ENCODE assay signal across 8 mouse cellular contexts in the genomic region with DNA sequence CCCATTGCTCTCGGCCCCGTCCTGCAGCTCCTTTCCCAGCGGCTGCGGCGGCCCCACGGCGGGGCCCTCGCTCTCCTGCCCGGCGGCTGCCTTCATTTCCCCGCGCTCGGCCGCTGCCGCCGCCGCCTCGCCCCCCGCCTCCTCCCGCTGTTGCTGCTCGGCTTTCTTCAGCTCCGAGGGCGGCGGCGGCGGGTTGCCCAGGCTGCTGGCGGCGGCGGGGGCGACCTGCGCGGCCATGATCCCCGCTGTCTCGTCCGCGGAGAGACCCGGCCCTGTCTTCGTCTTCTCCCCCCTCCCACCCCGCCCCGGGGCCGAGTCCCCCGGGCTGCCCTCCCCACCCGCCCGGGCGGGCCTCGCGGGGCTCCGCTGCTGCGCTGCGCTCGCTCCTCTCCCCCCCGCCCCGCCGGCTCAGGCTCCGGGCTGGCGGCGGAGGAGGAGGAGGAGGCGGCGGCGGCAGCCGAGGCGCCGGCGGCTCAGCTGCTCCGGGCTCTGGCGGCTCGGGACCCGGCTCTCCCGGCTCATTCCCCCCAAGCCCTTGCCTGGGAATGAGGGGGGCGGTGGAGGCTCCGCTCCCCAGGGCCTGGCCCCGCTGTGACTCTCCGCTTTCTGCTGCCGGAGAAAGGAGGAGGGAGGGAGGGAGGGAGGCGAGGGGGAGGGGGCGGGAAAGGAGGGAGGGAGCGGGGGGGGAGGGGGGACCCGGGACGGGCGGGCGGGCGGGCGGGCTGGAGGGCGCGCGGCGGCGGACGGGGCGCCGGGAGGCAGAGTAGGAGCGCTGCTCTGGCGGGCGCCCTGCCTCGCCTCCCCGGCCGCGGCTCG. TPM values are rescaled to one million over a fixed set of nuclear protein-coding genes. Genes with fewer than 3 reads are reported as not detected.
DNase-seq lines count a peak whose midpoint lies in the region; ATAC-seq lines count a peak whose summit lies in the region.

No protein-coding gene starts in this region.

- H3K27me3 ChIP-seq in embryonic facial prominence, embryonic 15.5 days: no peaks in the 10 kb centered on the region
- no peaks in the 10 kb centered on the region for H3K27me3 ChIP-seq in heart, embryonic 15.5 days

- H3K4me1 ChIP-seq in embryonic facial prominence, embryonic 15.5 days: peaks cover 42% of the 10 kb centered on the region
- peaks cover 44% of the 10 kb centered on the region for H3K4me1 ChIP-seq in heart, embryonic 15.5 days (replicated peaks)

- peak; percentile 49 to 62 for DNase-seq in B cell, adult 2 months
- peak; percentile 79 to 81 for DNase-seq in adrenal gland, postnatal 36 days
- peak; percentile 66 to 87 for DNase-seq in kidney, postnatal 25 days
- peak; percentile 65 to 73 for DNase-seq in lung, adult 18-20 months
- peak; percentile 78 for DNase-seq in retina, embryonic 14.5 days (ENCODE audit: low spot score)
- DNase-seq in thymus, postnatal 25 days: peak; percentile 80

- WGBS in embryonic facial prominence, embryonic 15.5 days: under 1% methylated on average over 52 of the region's 99 CpGs
- WGBS in heart, embryonic 15.5 days: 1% methylated on average over 47 of the region's 99 CpGs

- peaks cover 8% of the 10 kb centered on the region; the same call in 1 of the 2 replicates for H3K36me3 ChIP-seq in embryonic facial prominence, embryonic 15.5 days
- H3K36me3 ChIP-seq in heart, embryonic 15.5 days: peaks cover 6% of the 10 kb centered on the region; the same call in 1 of the 2 replicates

- H3K4me2 ChIP-seq in embryonic facial prominence, embryonic 15.5 days (replicated peaks): peak overlapping the region; percentile 91
- peak overlapping the region; percentile 90 for H3K4me2 ChIP-seq in heart, embryonic 15.5 days

- ATAC-seq in embryonic facial prominence, embryonic 15.5 days (ENCODE audit: insufficient number of reproducible peaks, low FRiP score, low TSS enrichment, low read depth): peak; percentile 55
- ATAC-seq in heart, embryonic 15.5 days (replicated peaks; ENCODE audit: insufficient number of reproducible peaks, insufficient read depth, low FRiP score, low read depth): peak; percentile 45

- H3K27ac ChIP-seq in embryonic facial prominence, embryonic 15.5 days (replicated peaks): peak overlapping the region; percentile 100
- peak overlapping the region; percentile 100 for H3K27ac ChIP-seq in heart, embryonic 15.5 days

- no peaks in the 10 kb centered on the region for H3K9me3 ChIP-seq in embryonic facial prominence, embryonic 15.5 days (replicated peaks)
- H3K9me3 ChIP-seq in heart, embryonic 15.5 days (replicated peaks): no peaks in the 10 kb centered on the region

- H3K9ac ChIP-seq in embryonic facial prominence, embryonic 15.5 days: peak overlapping the region; percentile 100
- peak overlapping the region; percentile 100 for H3K9ac ChIP-seq in heart, embryonic 15.5 days

- H3K4me3 ChIP-seq in embryonic facial prominence, embryonic 15.5 days (replicated peaks): peak overlapping the region; percentile 96
- peak overlapping the region; percentile 91 for H3K4me3 ChIP-seq in heart, embryonic 15.5 days

RNA-seq across cellular contexts. Expression of gene Arid1a, which starts 3.0 kb away (rescaled TPM):
- 10 to 100 TPM; 51.8 to 54.7 TPM for total RNA-seq in adrenal gland, postnatal 36 days (2021)
- 26.8 and 29.2 TPM in 2 replicates for polyA plus RNA-seq in embryonic facial prominence, embryonic 15.5 days (2015; fragmentation: Nextera tagmentation; extraction: Ambion mirVana)
- 16.5 and 20.4 TPM in 2 replicates for polyA plus RNA-seq in heart, embryonic 15.5 days (2015; fragmentation: Nextera tagmentation; extraction: Ambion mirVana)

Comparison
In these comparisons a context has a peak if more than half of its experiments do, and no peak if none do; other contexts are left out.
1. Peak in every context shown above with its lines: DNase-seq, ATAC-seq, H3K4me3 ChIP-seq and H3K27ac ChIP-seq.